Mouse (Mus musculus): ENCODE results near the gene Smco1.
"Not testable (repeated sequence)": the region's sequence is repeated elsewhere in the genome, so short reads cannot be mapped to it uniquely, and the experiment has no call there.

The Smco1 gene

GRCm38 (mm10) chr16:32271291-32271690 lies at the start of gene Smco1:
Gene Smco1 (plus strand): TSS chr16:32271468.
- no peak for DNase-seq (ENCODE audit: low read depth, low spot score)

DNA sequence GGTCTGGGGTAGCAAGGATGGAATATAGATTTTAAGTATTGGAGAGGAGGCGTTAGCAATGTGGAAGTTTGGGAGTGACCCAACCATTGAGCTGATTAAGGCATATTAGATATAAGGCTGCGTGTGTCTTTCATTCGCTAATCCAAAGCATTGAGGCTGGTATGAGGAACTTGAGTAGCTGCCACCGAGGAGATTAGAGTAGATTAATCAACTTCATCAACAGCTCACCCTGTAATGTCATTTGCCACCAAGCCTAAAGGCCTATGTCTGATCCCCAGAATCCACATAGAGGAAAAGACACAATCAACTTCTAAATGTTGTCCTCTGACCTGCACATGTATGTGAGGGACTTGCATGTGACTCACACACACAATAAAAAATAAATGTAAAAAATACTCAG lies 49.5 kb upstream of the Smco1 start:
- no peak for DNase-seq (ENCODE audit: low read depth, low spot score)

DNA sequence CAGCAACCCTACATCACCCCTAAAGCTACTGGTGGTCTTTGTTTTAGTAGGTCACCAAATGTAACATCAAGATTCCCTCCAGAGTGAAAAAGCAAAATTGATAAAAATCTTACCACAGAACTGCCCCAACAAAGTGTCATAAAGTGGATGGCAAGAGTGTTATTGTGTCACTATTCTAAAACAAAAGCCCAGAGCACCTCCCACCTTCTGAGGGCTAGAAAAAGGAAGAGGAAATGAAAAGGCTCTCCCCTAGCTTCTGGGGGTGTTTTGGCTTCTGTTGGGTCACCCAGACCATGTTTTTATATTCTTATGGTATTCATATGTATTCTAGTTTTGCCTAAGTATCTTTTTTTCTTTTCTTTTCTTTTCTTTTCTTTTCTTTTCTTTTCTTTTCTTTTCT lies 48.9 kb upstream of the Smco1 start:
- DNase-seq (ENCODE audit: low read depth, low spot score) = no peak

DNA sequence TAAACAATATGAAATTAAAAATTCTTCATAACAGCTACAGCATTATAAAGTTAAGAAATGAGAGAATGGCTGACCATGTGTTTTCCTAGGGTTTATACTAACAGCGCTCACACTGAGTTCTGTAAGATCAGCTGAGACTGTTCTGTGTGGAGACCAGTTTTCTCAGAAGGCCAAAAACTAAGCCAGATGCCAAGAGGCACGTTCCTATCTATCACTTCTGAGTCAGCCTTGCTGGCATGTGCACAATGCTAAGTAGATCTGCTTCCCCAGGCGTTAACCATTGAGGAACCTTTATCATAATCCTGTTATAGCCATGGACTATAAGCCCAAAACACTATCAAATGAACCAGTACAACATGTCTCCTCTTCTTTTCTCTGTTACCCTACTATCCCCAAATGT lies 39.2 kb upstream of the Smco1 start:
- DNase-seq (ENCODE audit: low read depth, low spot score) = not testable (repeated sequence)

DNA sequence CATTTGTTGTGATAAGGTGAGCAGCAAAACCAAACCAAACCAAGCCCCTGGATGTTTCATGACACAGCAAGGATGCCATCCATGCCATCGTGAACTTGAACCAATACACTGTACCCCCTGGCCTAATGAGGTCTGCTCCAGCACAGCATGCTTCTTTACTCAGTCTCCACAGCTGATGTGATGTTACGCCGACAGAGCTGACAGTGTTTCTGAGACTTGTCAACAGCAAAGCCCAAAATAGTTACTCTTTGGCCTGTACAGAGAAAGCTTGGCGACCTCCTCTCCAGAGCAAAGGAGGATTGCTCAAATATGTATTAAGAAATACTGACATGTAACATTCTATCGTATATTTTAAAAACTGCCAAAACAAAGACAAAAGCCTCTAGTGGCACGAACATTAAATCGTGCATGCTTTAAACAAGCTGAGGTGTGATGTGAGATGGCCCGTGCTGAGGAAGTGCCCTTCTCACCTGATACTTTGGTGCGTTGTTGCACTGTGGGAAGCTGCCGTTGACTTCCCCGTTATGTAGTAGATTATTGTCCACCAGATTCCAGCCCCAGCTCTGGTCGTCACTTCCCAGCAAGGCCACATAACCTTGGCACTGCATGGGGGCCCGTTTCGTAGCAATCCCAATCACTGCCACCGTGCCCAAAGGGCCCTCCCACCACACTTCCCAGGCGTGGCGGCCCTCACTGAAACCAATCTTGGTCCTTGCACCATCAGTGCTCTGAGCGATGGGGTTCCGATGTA lies 33.2 kb upstream of the Smco1 start:
- DNase-seq (ENCODE audit: low read depth, low spot score) = no peak

DNA sequence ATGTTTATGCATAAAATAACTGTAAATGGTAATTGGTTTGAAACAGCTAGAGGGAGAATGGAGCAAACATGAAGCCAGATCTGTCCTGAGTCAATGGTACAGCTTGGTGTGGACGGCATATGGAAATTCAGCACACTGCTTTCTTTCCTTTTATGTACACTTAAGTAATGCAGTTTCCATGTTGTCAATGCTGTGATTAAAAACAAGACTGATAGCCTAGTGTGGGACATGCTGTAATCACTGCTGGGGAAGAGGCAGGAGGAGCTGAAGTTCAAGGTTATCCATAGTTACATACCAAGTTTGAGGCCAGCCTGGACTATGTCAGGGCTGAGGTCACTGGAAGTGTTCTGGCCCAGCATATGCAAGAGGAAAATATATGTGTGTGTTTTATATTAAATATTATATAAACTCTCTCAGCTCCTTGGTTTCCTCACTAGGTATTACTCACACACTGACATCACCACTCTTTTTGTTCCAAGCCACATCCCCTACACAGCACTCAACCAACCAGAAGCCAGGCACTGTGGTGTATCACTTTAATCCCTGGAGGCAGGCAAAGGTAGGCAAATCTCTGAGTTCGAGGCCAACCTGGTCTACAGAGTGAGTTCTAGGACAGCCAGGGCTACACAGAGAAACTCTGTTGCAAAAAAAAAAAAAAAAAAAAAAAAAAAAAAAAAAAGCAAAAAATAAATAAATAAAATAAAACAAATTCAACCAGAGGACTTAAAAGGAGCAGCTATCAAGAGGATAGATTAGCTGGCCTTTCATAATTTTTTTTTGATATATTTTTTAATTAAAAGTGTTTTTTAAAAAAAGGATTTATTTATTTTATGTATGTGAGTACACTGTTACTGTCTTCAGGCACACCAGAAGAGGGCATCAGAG lies 31.6 kb upstream of the Smco1 start:
- no peak for DNase-seq (ENCODE audit: low read depth, low spot score)

- DNase-seq (ENCODE audit: low read depth, low spot score) = no peak
Measured at GRCm38 (mm10) chr16:32243901-32244300, 27.4 kb upstream of the Smco1 start.

DNA sequence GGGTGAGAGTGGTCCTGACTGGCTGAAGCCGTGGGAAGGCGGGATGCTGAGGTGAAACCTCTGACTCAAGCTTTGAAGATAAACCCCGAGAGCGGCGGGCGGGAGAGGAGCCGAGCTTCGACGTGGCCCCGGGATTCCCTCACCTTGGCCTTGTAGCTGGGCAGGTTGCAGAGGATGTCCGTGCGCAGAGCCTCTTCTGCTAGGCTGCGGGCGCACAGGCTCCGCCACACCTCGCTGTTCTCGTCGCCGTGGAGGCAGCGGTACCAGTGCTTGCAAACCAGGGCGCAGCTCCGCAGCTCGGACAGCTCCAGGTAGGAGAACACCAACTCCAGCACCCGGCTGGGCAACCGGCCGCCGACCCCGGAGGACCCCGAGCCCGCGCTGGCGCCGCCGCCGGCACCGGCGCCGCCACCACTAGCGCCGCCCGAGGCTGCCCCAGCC lies 24.9 kb upstream of the Smco1 start:
- peak; percentile 67 for DNase-seq (ENCODE audit: low read depth, low spot score)

- peak; percentile 96 for DNase-seq (ENCODE audit: low read depth, low spot score)
Measured at GRCm38 (mm10) chr16:32246952-32247370, 24.3 kb upstream of the Smco1 start, which contains the start of the genes Fbxo45 and Wdr53. Gene Fbxo45 (minus strand): TSS chr16:32247158. Gene Wdr53 (plus strand): TSS chr16:32247227.

DNA sequence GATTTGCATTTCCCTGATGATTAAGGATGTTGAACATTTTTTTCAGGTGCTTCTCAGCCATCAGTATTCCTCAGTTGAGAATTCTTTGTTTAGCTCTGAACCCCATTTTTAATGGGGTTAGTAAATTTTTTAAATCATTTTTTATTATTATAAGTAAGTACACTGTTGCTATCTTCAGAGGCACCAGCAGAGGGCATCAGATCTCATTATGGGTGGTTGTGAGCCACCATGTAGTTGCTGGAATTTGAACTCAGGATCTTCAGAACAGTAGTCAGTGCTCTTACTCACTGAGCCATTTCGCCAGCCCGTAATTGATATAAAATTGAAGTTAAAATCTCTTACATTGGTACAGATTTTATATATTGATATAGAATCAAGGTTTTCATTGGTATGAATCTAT lies 7.0 kb upstream of the Smco1 start:
- DNase-seq (ENCODE audit: low read depth, low spot score) = peak; percentile 25

DNA sequence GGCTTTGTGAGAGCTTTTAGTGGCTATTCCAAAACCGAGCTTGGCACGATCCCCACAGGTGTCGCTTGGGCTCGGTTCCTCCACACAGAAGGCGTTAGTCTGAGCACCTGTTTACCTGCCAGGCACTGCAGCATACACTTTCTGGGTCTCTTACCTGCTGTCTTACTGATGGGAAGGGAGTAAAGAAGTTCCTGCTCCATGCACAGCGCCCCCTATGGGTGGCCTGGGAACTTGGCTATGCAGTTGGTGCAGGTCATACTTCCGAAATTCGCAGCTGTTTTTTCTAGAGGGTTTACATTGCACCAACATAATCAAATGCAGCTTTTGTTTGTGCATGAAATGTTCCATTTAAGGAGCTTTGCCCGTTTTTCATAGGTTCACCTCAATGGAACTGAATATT lies 2.1 kb downstream of the Smco1 start:
- peak; percentile 79 for DNase-seq (ENCODE audit: low read depth, low spot score)

GRCm38 (mm10) chr16:32275041-32275440 lies 3.8 kb downstream of the Smco1 start:
- DNase-seq (ENCODE audit: low read depth, low spot score) = peak; percentile 27

DNA sequence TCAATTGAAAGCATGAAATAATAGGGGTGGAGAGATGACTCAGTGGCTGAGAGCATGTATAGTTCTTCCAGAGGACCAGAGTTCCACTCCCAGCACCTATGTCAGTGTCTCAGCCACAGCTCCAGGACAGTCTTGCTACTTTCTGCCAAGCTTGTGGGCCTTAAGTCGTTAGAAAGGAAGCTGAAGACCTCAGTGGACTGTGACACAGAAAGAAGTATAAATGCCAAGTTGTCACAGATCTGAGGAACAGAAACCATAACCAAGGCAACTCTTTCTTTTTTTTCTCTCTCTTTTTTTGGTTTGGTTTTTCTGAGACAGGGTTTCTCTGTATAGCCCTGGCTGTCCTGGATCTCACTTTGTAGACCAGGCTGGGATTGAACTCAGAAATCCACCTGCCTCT lies 4.6 kb downstream of the Smco1 start:
- DNase-seq (ENCODE audit: low read depth, low spot score) = no peak

GRCm38 (mm10) chr16:32277308-32278256 lies 6.3 kb downstream of the Smco1 start, which contains the start of gene Rnf168:
Gene Rnf168 (plus strand): TSS chr16:32277459.
- peak; percentile 86 for DNase-seq (ENCODE audit: low read depth, low spot score)

GRCm38 (mm10) chr16:32278396-32278795 lies 7.1 kb downstream of the Smco1 start:
- no peak for DNase-seq (ENCODE audit: low read depth, low spot score)

DNA sequence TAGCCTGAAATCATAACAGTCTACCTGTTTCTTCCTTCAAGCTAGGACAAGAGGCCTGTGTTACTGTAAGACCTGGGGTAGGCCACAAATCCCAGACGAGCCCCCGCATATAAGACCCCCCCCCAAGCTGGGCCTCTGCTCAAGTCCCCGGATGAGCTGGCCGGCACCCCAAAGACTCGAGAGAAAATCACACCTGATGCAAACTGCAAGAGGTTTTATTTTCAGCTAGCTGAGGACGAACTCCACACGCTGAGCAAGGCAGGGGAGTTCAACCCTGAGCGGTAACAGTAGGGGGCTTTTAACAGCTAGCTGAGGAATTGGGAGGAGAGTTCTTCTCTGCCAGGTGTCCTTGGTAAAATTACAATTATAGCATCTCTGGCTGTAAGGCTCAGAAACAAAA lies 8.9 kb downstream of the Smco1 start:
- peak; percentile 39 for DNase-seq (ENCODE audit: low read depth, low spot score)

- no peak for DNase-seq (ENCODE audit: low read depth, low spot score)
Measured at GRCm38 (mm10) chr16:32282608-32283007, 11.3 kb downstream of the Smco1 start.

DNA sequence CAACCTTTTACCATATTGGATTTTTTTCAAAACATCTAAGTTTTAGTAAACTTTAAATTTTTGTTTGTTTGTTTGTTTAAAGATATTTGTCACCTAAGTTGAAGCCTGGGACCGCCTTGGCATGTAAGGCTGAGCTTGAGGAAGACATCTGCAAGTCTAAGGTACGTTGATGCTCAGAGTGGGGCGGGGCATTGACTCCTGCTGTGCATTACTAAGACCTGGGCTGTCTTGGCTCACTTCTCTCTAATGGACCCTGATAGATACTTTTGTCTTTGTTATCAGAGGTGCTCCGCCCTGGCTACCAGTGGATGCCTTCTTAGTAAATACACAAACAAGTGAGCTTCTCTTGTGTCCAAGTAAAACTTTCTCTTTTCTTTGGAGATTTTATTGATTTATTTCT lies 20.6 kb downstream of the Smco1 start:
- peak; percentile 96 for DNase-seq (ENCODE audit: low read depth, low spot score)

- peak; percentile 51 for DNase-seq (ENCODE audit: low read depth, low spot score)
Measured at GRCm38 (mm10) chr16:32299617-32300016, 28.3 kb downstream of the Smco1 start.

GRCm38 (mm10) chr16:32303046-32303445 lies 31.8 kb downstream of the Smco1 start:
- peak; percentile 93 for DNase-seq (ENCODE audit: low read depth, low spot score)

DNA sequence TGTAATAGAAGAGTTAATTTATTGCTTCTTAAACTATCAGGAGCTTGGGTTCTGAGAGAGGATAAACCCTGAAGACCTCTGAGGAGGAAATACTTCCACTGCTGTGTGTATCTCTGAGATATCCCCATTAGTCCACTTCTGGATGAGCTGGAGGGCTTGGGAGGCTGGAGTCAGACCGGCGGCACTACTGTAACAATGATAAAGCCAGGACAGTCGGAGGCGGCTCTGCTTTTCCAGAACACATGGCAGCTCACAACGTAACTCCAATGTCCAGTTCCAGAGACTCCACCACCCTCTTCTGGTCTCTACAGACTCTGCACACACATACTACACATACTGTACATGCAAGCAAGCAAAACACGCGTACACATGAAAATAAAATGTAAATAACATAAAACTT lies 32.6 kb downstream of the Smco1 start:
- DNase-seq (ENCODE audit: low read depth, low spot score) = no peak
